Mouse (Mus musculus): Measurements from ENCODE around the gene E330014E10Rik.
"Not testable (repeated sequence)": the region's sequence is repeated elsewhere in the genome, so short reads cannot be mapped to it uniquely, and the experiment has no call there.

The E330014E10Rik gene

DNA sequence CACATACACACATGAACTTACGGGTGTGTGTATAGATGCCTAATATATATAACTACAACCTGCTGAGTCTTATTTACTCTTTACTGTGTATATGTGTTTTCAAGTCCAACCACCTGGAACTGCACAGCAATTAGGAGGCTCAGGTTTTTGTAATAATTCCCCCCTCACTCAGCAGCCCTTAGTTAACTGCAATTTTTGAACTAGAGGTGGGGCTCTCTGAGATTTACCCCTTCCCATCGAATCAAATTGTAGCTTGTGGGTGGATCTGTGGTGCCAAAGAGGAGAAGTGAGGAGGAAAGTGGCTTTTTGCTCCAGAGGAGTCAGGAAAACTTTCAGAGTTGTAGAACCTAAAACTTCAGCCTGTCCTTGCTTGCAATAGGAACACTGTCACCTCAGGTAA lies at the start of gene E330014E10Rik:
Gene E330014E10Rik, plus strand, starts transcription at position 301 of the 400 bp plus-strand sequence.
- not testable (repeated sequence) for DNase-seq (ENCODE audit: low spot score)

DNA sequence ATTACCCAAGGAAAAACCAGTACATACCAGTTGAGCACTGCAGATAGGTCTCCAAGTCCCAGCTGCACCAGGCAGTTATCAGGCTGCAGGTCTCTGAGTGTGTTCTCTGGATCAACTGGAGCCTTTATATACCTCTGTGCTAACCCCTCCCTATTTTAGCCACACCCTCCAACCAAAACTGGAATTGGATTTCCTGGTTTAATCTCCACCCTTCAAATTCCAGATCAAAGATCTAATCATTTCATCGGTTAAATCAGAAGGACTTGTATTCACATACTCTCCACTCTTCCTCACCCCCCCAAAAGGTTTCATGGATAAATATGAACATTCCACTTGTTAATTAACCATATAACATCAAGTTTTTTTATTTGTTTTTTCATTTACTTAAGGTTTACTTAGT lies 39.7 kb upstream of the E330014E10Rik start, which contains the start of gene Gm7978:
Gene Gm7978, minus strand, starts transcription at position 101 of the 400 bp plus-strand sequence.
- not testable (repeated sequence) for DNase-seq (ENCODE audit: low spot score)

DNA sequence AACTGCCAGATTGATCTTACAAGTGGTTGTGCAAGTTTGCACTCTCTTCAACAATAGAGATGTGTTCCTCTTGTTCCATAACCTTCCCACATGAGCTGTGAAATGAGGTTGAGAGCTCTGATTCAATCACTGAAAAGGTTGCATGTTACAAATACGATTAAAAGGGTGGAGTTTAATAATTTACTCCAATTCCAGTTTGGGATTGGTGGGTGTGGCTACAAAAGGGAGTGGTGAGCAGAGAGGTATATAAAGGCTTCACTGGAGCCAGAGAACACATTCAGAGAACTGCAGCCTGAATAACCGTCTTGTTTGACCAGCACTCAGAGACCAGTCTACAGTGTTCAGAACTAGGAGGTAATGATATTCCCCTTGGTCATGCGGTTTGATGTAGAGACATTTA lies 34.1 kb upstream of the E330014E10Rik start, which contains the start of gene Gm7982:
Gene Gm7982, plus strand, starts transcription at position 301 of the 400 bp plus-strand sequence.
- not testable (repeated sequence) for DNase-seq (ENCODE audit: low spot score)

DNA sequence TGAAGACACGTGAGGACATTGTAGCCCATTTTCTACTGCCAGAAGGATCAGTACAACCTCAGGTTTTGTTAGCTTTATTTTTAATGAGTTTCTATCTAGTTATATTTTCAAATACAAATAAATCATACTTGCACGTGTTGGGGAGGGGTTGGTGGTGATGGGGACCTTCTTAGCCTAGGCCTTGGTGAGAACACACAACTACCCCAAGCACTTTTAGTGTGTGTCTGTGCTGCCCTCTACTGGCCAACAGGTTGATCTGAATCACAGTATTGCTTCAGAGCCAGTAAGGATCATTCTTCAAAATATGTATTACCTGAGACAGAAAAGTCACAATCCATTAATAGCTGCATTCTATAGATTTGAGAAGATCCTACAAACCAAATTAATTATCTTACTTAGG lies 35.1 kb downstream of the E330014E10Rik start:
- not testable (repeated sequence) for DNase-seq (ENCODE audit: low spot score)

DNA sequence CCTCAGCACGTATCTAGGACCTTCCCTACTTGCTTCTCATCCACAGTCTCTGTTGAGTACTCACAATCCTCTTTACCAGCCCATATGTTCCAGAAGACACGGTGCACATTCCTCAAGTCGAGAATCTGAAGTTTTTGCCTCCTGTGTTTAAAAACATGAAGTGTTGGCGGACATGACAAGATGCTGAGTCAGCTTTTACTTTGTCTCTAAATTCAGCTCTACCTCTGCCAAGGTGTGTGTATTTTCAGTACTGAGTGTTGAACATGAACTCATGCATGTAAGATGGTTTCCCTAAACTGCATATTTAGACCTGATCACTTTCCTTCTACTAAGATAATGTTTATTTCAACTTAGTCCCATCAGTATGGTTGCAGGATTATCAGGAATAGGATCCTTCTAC lies 60.8 kb downstream of the E330014E10Rik start:
- no peak for DNase-seq (ENCODE audit: low spot score)

DNA sequence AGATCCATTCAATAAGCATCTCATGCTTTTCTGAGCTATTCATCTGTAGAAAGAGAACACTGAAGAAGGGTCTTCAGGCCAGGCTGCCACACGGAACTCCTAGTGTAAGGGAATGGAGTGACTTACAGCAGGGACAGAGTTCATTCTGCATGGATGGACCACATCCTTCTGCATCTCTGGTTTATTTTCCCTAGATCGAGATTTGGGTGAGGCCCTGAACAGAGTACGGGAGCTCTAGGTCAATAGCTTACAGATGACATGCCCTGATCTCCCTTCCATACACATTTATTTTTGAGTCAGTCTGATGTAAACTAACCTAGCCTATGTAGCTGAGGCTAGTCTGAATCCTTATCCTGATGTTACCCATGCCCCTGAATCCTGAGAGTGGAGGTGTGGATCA lies 78.2 kb downstream of the E330014E10Rik start:
- no peak for DNase-seq (ENCODE audit: low spot score)
